Mouse (Mus musculus) myocyte (in vitro differentiated cells): ENCODE measurements around the gene Shroom1.

Source experiments
- CEBPB ChIP-seq: IDR thresholded peaks from 2 replicates; pipeline ENCODE4 v1.6.1; 2011; ENCODE audit warnings: mild to moderate bottlenecking, moderate library complexity; ENCODE audit not compliant: poor library complexity, insufficient read depth, severe bottlenecking
- MAX ChIP-seq: IDR thresholded peaks from one replicate; pipeline ENCODE4 v1.6.1; 2011; ENCODE audit warnings: low read depth, mild to moderate bottlenecking, control low read depth
- MYOD1 ChIP-seq, 3 experiments: IDR thresholded peaks; one replicate each; pipeline ENCODE4 v1.6.1; 2011; ENCODE audit warnings: control low read depth in 2 of 3, low read depth in 2 of 3, mild to moderate bottlenecking in 2 of 3, moderate library complexity in 1 of 3; ENCODE audit not compliant: insufficient read length in 2 of 3, control insufficient read depth in 1 of 3
- MYOG ChIP-seq, 3 experiments: IDR thresholded peaks; one replicate each; pipeline ENCODE4 v1.6.1; 2011; ENCODE audit warnings: control low read depth in 2 of 3, low read depth in 2 of 3, mild to moderate bottlenecking in 2 of 3; ENCODE audit not compliant: insufficient read length in 2 of 3, control insufficient read depth in 1 of 3, insufficient read depth in 1 of 3
- POLR2A ChIP-seq: IDR thresholded peaks from one replicate; pipeline ENCODE4 v1.6.1; 2011; ENCODE audit warnings: low read depth, mild to moderate bottlenecking, control low read depth, moderate library complexity; ENCODE audit not compliant: insufficient read length
- POLR2AphosphoS2 ChIP-seq: IDR thresholded peaks from one replicate; pipeline ENCODE4 v1.6.1; 2011; ENCODE audit warnings: low read depth, control low read depth; ENCODE audit not compliant: insufficient read length
- TCF12 ChIP-seq: IDR thresholded peaks from one replicate; pipeline ENCODE4 v1.6.1; 2011; ENCODE audit warnings: mild to moderate bottlenecking, control low read depth; ENCODE audit not compliant: poor library complexity, insufficient read depth, severe bottlenecking
- TCF3 ChIP-seq: IDR thresholded peaks from one replicate; pipeline ENCODE4 v1.6.1; 2011; ENCODE audit warnings: low read depth, control low read depth; ENCODE audit not compliant: insufficient read length
- USF1 ChIP-seq: IDR thresholded peaks from one replicate; pipeline ENCODE4 v1.6.1; 2011; ENCODE audit warnings: low read depth, mild to moderate bottlenecking, control low read depth, moderate library complexity

GRCm38 (mm10) chr11:53450070-53450705 is 6.8 kb upstream of the Shroom1 start:
- TF ChIP-seq MYOD1 (IDR thresholded peaks at IDR 0.05; ENCODE audit: control insufficient read depth in 1 of 3, insufficient read length in 2 of 3, low read depth in 2 of 3), result no peak
- TF ChIP-seq MAX, result no peak
- TF ChIP-seq POLR2A, result no peak
- no peak for TF ChIP-seq CEBPB
- TF ChIP-seq USF1, result no peak
- TF ChIP-seq MYOG (IDR thresholded peaks at IDR 0.05; ENCODE audit: control insufficient read depth in 1 of 3, insufficient read depth in 1 of 3, insufficient read length in 2 of 3, low read depth in 2 of 3), result no peak
- TF ChIP-seq POLR2AphosphoS2, result no peak
- no peak for TF ChIP-seq TCF12
- no peak for TF ChIP-seq TCF3
